Mouse (Mus musculus) heart, adult 2 months (tissue): ENCODE measurements at regions not wholly inside any gene's neighbourhood (a gene's known extent, or its start where the extent isn't known, plus 50 kb on each side); places are given as distances from the start of the nearest gene placed in this dataset.

Source experiments
- CTCF ChIP-seq: fragments of 200-600 bp; IDR thresholded peaks from 2 replicates; pipeline ENCODE4 v1.8.1; 2022; ENCODE audit warnings: antibody characterized with exemption, mild to moderate bottlenecking, moderate library complexity
- POLR2A ChIP-seq: fragments of 200-500 bp; IDR thresholded peaks from 2 replicates; pipeline ENCODE4 v1.6.1; 2011; ENCODE audit warnings: mild to moderate bottlenecking, low read depth, low read length, control low read depth; ENCODE audit not compliant: insufficient read depth

DNA sequence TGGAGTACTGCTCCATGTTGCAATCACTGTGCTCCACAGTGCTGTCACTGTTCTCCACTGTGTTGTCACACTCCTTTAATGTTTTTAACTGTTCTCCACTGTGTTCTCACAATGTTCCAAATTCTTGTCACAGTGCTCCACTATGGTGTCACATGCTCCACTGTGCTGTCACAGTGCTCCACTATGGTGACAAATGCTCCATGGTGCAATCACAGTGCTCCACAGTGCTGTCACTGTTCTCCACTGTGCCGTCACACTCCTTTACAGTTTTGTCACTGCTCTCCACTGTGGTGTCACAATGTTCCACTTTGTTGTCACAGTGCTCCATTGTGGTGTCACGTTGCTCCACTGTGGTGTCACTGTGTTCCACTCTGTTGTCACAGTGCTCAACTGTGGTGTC lies 358.2 kb upstream of the Olfr161 start:
- TF ChIP-seq POLR2A (no peak), CTCF (no peak)
